Comparison of ENCODE assay signal across 8 mouse cellular contexts in genomic region chr15:97458139-97458747, GRCm38 (mm10).
DNase-seq lines count a peak whose midpoint lies in the region; ATAC-seq and TF ChIP-seq lines count a peak whose summit lies in the region.

No protein-coding gene starts in this region.

- intact Hi-C loops in left cerebral cortex, postnatal 25 days (cut with DNase I) = no loop called here

- WGBS in lung, embryonic 14.5 days = 33% methylated on average over 17 of the region's 17 CpGs
- WGBS in lung, adult 2 months = 22% methylated on average over 17 of the region's 17 CpGs
- whole genome bisulfite sequencing in forebrain, embryonic 12.5 days = 54% methylated on average over 17 of the region's 17 CpGs
- WGBS in limb, embryonic 15.5 days = 37% methylated on average over 17 of the region's 17 CpGs

- ATAC-seq in lung, embryonic 14.5 days (ENCODE audit: insufficient read depth) = no peak
- no peak for ATAC-seq in forebrain, embryonic 12.5 days (ENCODE audit: low FRiP score)
- no peak for ATAC-seq in limb, embryonic 15.5 days (ENCODE audit: insufficient number of reproducible peaks, low FRiP score, low TSS enrichment, low read depth)

- H3K9ac ChIP-seq in lung, embryonic 14.5 days = no peak overlapping the region
- no peak overlapping the region for H3K9ac ChIP-seq in forebrain, embryonic 12.5 days
- H3K9ac ChIP-seq in limb, embryonic 15.5 days = no peak overlapping the region

- H3K27me3 ChIP-seq in lung, embryonic 14.5 days (ENCODE audit: insufficient read depth, low read length) = no peaks in the 10 kb centered on the region
- H3K27me3 ChIP-seq in forebrain, embryonic 12.5 days = no peaks in the 10 kb centered on the region
- H3K27me3 ChIP-seq in limb, embryonic 15.5 days = no peaks in the 10 kb centered on the region

- H3K9me3 ChIP-seq in lung, embryonic 14.5 days (ENCODE audit: low read depth, low read length) = no peaks in the 10 kb centered on the region
- no peaks in the 10 kb centered on the region for H3K9me3 ChIP-seq in forebrain, embryonic 12.5 days
- H3K9me3 ChIP-seq in limb, embryonic 15.5 days = no peaks in the 10 kb centered on the region

- H3K4me1 ChIP-seq in lung, embryonic 14.5 days (ENCODE audit: insufficient read depth) = 0 out of 2 replicates have a peak, but pooled peaks cover 2% of the 10 kb centered on the region
- H3K4me1 ChIP-seq in lung, adult 2 months (ENCODE audit: control insufficient read depth, insufficient read depth, low read length) = no peaks in the 10 kb centered on the region
- H3K4me1 ChIP-seq in forebrain, embryonic 12.5 days = no peaks in the 10 kb centered on the region
- H3K4me1 ChIP-seq in limb, embryonic 15.5 days = peaks cover 20% of the 10 kb centered on the region; the same call in 1 of the 2 replicates

- TF ChIP-seq CTCF in lung, embryonic 14.5 days (IDR thresholded peaks at IDR 0.05; ENCODE audit: low read depth) = no peak
- TF ChIP-seq CTCF in lung, adult 2 months (IDR thresholded peaks at IDR 0.05; ENCODE audit: insufficient read depth, low read length) = no peak

- TF ChIP-seq POLR2A in lung, adult 2 months (IDR thresholded peaks at IDR 0.05; ENCODE audit: borderline replicate concordance, extremely low read depth, low read depth, low read length) = no peak

- peak; percentile 11 for DNase-seq in lung, embryonic 14.5 days
- no peak for DNase-seq in lung, adult 2 months
- DNase-seq in spleen, postnatal 36 days (ENCODE audit: low spot score in 2 of 2) = peak; percentile 77 to 84
- no peak for DNase-seq in urinary bladder, postnatal 25 days (ENCODE audit: low spot score)
- no peak for DNase-seq in left cerebral cortex, adult 11 months (ENCODE audit: low spot score)
- no peak for DNase-seq in left cerebral cortex, postnatal 25 days (ENCODE audit: low spot score in 2 of 2)

- H3K27ac ChIP-seq in lung, embryonic 14.5 days (ENCODE audit: low read depth) = no peak overlapping the region
- H3K27ac ChIP-seq in forebrain, embryonic 12.5 days = no peak overlapping the region
- no peak overlapping the region for H3K27ac ChIP-seq in limb, embryonic 15.5 days

- H3K36me3 ChIP-seq in lung, embryonic 14.5 days (ENCODE audit: insufficient read depth) = no peaks in the 10 kb centered on the region
- H3K36me3 ChIP-seq in forebrain, embryonic 12.5 days (replicated peaks) = no peaks in the 10 kb centered on the region
- no peaks in the 10 kb centered on the region for H3K36me3 ChIP-seq in limb, embryonic 15.5 days

- peak overlapping the region; percentile 38 for H3K4me2 ChIP-seq in lung, embryonic 14.5 days
- peak overlapping the region; percentile 10; the same call in 1 of the 2 replicates for H3K4me2 ChIP-seq in forebrain, embryonic 12.5 days
- H3K4me2 ChIP-seq in limb, embryonic 15.5 days = 0 out of 2 replicates have a peak overlapping the region, but pooled peaks have one; percentile 14

- no peak overlapping the region for H3K4me3 ChIP-seq in lung, embryonic 14.5 days (ENCODE audit: low read depth, low read length)
- H3K4me3 ChIP-seq in lung, adult 2 months (replicated peaks; ENCODE audit: extremely low read depth, low read depth, low read length) = no peak overlapping the region
- no peak overlapping the region for H3K4me3 ChIP-seq in forebrain, embryonic 12.5 days (replicated peaks)
- no peak overlapping the region for H3K4me3 ChIP-seq in limb, embryonic 15.5 days

Comparison
In these comparisons a context has a peak if more than half of its experiments do, and no peak if none do; other contexts are left out.
1. DNase-seq: peak in lung, embryonic 14.5 days (single experiment) and spleen, postnatal 36 days (2 of 2); none in lung, adult 2 months (single experiment), urinary bladder, postnatal 25 days (single experiment), left cerebral cortex, adult 11 months (single experiment) and left cerebral cortex, postnatal 25 days (0 of 2).
2. Peak in every context shown above with its lines, with median percentiles within 50 percentile points of each other: H3K4me2 ChIP-seq.